Mouse (Mus musculus) midbrain, embryonic 12.5 days (tissue): ENCODE results near the gene Klkb1. TPM values are rescaled to one million over a fixed set of nuclear protein-coding genes. Genes with fewer than 3 reads are reported as not detected.

ENCODE experiments used
- ATAC-seq: fragments of 200-750 bp; cut with Nextera tagmentation; 2 replicates; pipeline ENCODE4 v1.8.0; 2017; ENCODE audit warnings: low read depth, moderate TSS enrichment, moderate library complexity; ENCODE audit not compliant: low FRiP score
- H3K27ac ChIP-seq: fragments of 300-500 bp; sonication (generic); replicated peaks from 2 replicates; pipeline ENCODE4 v1.5.1; 2016; ENCODE audit warnings: mild to moderate bottlenecking
- H3K27me3 ChIP-seq: fragments of 300-500 bp; sonication (generic); 2 replicates; pipeline ENCODE4 v1.6.1; 2016; ENCODE audit warnings: mild to moderate bottlenecking
- H3K36me3 ChIP-seq: fragments of 300-500 bp; sonication (generic); 2 replicates; pipeline ENCODE4 v1.6.1; 2016
- H3K4me1 ChIP-seq: fragments of 300-500 bp; sonication (generic); 2 replicates; pipeline ENCODE4 v1.6.1; 2016
- H3K4me2 ChIP-seq: fragments of 300-500 bp; sonication (generic); replicated peaks from 2 replicates; pipeline ENCODE4 v1.6.1; 2016; ENCODE audit warnings: mild to moderate bottlenecking, moderate library complexity
- H3K4me3 ChIP-seq: fragments of 300-500 bp; sonication (generic); 2 replicates; pipeline ENCODE4 v1.5.1; 2016; ENCODE audit warnings: mild to moderate bottlenecking
- H3K9ac ChIP-seq: fragments of 300-500 bp; sonication (generic); replicated peaks from 2 replicates; pipeline ENCODE4 v1.6.1; 2016; ENCODE audit warnings: mild to moderate bottlenecking, moderate library complexity
- H3K9me3 ChIP-seq: fragments of 300-500 bp; sonication (generic); 2 replicates; pipeline ENCODE4 v1.6.1; 2016; ENCODE audit warnings: mild to moderate bottlenecking
- WGBS: fragments of 180-500 bp; shearing (Covaris S2); methylation state at CpG from one replicate; pipeline ENCODE4 v1.1.7; 2016; 5-methylcytosine and 5-hydroxymethylcytosine counted together
- polyA plus RNA-seq: library from polyadenylated mRNA; unstranded; fragments of >200 nt; fragmentation: Nextera tagmentation; extraction: Ambion mirVana; gene quantifications from 2 replicates; pipeline ENCODE4 v1.2.1, GENCODE M21; 2016

Gene Klkb1
- polyA plus RNA-seq, 1 experiment from 2014 or later = not detected

- Histone ChIP-seq H3K27me3 (no peaks in the 10 kb centered on the region), H3K9ac (no peak overlapping the region), H3K9me3 (no peaks in the 10 kb centered on the region), H3K27ac (no peak overlapping the region), H3K4me2 (no peak overlapping the region), H3K4me3 (no peak overlapping the region), H3K36me3 (no peaks in the 10 kb centered on the region), H3K4me1 (no peaks in the 10 kb centered on the region)
- ATAC-seq = no peak
- 92% methylated on average over 4 of the region's 4 CpGs for WGBS
These were observed 16.3 kb upstream of the Klkb1 start for GRCm38 (mm10) chr8:45310967-45311366.

- Histone ChIP-seq H3K27me3 (no peaks in the 10 kb centered on the region), H3K9ac (no peak within 1 kb of the TSS), H3K9me3 (no peaks in the 10 kb centered on the region), H3K4me2 (no peak within 1 kb of the TSS), H3K36me3 (no peaks in the 10 kb centered on the region), H3K4me3 (no peak within 1 kb of the TSS), H3K27ac (no peak within 1 kb of the TSS), H3K4me1 (no peaks in the 10 kb centered on the region)
- no peak for ATAC-seq
- WGBS = 93% methylated on average over 13 of the region's 13 CpGs
These were observed 13.7 kb upstream of the Klkb1 start, which contains the start of gene Gm45753 for GRCm38 (mm10) chr8:45308366-45308765. Gene Gm45753, minus strand, starts transcription at chr8:45308466.

- Histone ChIP-seq H3K4me2 (no peak overlapping the region), H3K36me3 (no peaks in the 10 kb centered on the region), H3K9ac (no peak overlapping the region), H3K9me3 (no peaks in the 10 kb centered on the region), H3K27me3 (no peaks in the 10 kb centered on the region), H3K27ac (no peak overlapping the region), H3K4me3 (no peak overlapping the region), H3K4me1 (no peaks in the 10 kb centered on the region)
- no peak for ATAC-seq
- WGBS = 95% methylated on average over 1 of the region's 1 CpGs
These were observed 10.8 kb upstream of the Klkb1 start for GRCm38 (mm10) chr8:45305479-45305878.

GRCm38 (mm10) chr8:45304354-45304753 lies 9.7 kb upstream of the Klkb1 start:
- Histone ChIP-seq H3K27ac (no peak overlapping the region), H3K4me3 (no peak overlapping the region), H3K9ac (no peak overlapping the region), H3K27me3 (no peaks in the 10 kb centered on the region), H3K9me3 (no peaks in the 10 kb centered on the region), H3K4me2 (no peak overlapping the region), H3K36me3 (no peaks in the 10 kb centered on the region), H3K4me1 (no peaks in the 10 kb centered on the region)
- no peak for ATAC-seq
- WGBS = 92% methylated on average over 3 of the region's 3 CpGs

GRCm38 (mm10) chr8:45302390-45302789 lies 7.7 kb upstream of the Klkb1 start:
- no peak for ATAC-seq
- H3K4me1 ChIP-seq = no peaks in the 10 kb centered on the region
- no peak overlapping the region for H3K27ac ChIP-seq
- H3K27me3 ChIP-seq = no peaks in the 10 kb centered on the region
- WGBS = 70% methylated on average over 8 of the region's 8 CpGs
- no peak overlapping the region for H3K4me2 ChIP-seq
- H3K9ac ChIP-seq = no peak overlapping the region
- no peaks in the 10 kb centered on the region for H3K36me3 ChIP-seq
- no peak overlapping the region for H3K4me3 ChIP-seq
- H3K9me3 ChIP-seq = no peaks in the 10 kb centered on the region

GRCm38 (mm10) chr8:45295276-45295675 lies 617 bp upstream of the Klkb1 start:
- no peaks in the 10 kb centered on the region for H3K27me3 ChIP-seq
- no peaks in the 10 kb centered on the region for H3K9me3 ChIP-seq
- ATAC-seq = no peak
- H3K4me3 ChIP-seq = no peak overlapping the region
- no peaks in the 10 kb centered on the region for H3K4me1 ChIP-seq
- no peak overlapping the region for H3K4me2 ChIP-seq
- H3K9ac ChIP-seq = no peak overlapping the region
- no peak overlapping the region for H3K27ac ChIP-seq
- 93% methylated on average over 6 of the region's 6 CpGs for WGBS
- no peaks in the 10 kb centered on the region for H3K36me3 ChIP-seq

- no peaks in the 10 kb centered on the region for H3K9me3 ChIP-seq
- H3K36me3 ChIP-seq = no peaks in the 10 kb centered on the region
- no peak overlapping the region for H3K4me3 ChIP-seq
- H3K9ac ChIP-seq = no peak overlapping the region
- WGBS = 81% methylated on average over 2 of the region's 2 CpGs
- no peaks in the 10 kb centered on the region for H3K27me3 ChIP-seq
- no peak overlapping the region for H3K27ac ChIP-seq
- no peak overlapping the region for H3K4me2 ChIP-seq
- no peak for ATAC-seq
- no peaks in the 10 kb centered on the region for H3K4me1 ChIP-seq
These were observed 2.9 kb downstream of the Klkb1 start for GRCm38 (mm10) chr8:45291790-45292189.

GRCm38 (mm10) chr8:45281630-45282029 lies 13.0 kb downstream of the Klkb1 start:
- H3K4me3 ChIP-seq = no peak overlapping the region
- no peak overlapping the region for H3K4me2 ChIP-seq
- H3K4me1 ChIP-seq = no peaks in the 10 kb centered on the region
- no peak overlapping the region for H3K27ac ChIP-seq
- no peaks in the 10 kb centered on the region for H3K9me3 ChIP-seq
- ATAC-seq = no peak
- H3K27me3 ChIP-seq = no peaks in the 10 kb centered on the region
- no peak overlapping the region for H3K9ac ChIP-seq
- WGBS = 82% methylated on average over 8 of the region's 8 CpGs
- no peaks in the 10 kb centered on the region for H3K36me3 ChIP-seq

GRCm38 (mm10) chr8:45277453-45277852 lies 17.2 kb downstream of the Klkb1 start:
- no peaks in the 10 kb centered on the region for H3K27me3 ChIP-seq
- H3K27ac ChIP-seq = no peak overlapping the region
- H3K9ac ChIP-seq = no peak overlapping the region
- H3K4me2 ChIP-seq = no peak overlapping the region
- H3K9me3 ChIP-seq = no peaks in the 10 kb centered on the region
- no peaks in the 10 kb centered on the region for H3K4me1 ChIP-seq
- no peak overlapping the region for H3K4me3 ChIP-seq
- ATAC-seq = no peak
- WGBS = 82% methylated on average over 3 of the region's 3 CpGs
- H3K36me3 ChIP-seq = no peaks in the 10 kb centered on the region

GRCm38 (mm10) chr8:45274317-45274716 lies 20.3 kb downstream of the Klkb1 start:
- no peak for ATAC-seq

GRCm38 (mm10) chr8:45269056-45269455 lies 25.6 kb downstream of the Klkb1 start:
- H3K27me3 ChIP-seq = no peaks in the 10 kb centered on the region
- 0 out of 2 replicates have a peak, but pooled peaks cover 4% of the 10 kb centered on the region for H3K9me3 ChIP-seq
- no peak overlapping the region for H3K9ac ChIP-seq
- H3K4me3 ChIP-seq = no peak overlapping the region
- H3K36me3 ChIP-seq = no peaks in the 10 kb centered on the region
- H3K4me1 ChIP-seq = no peaks in the 10 kb centered on the region
- no peak overlapping the region for H3K27ac ChIP-seq
- no peak overlapping the region for H3K4me2 ChIP-seq
- no peak for ATAC-seq

More at GRCm38 (mm10) chr8:45274317-45274716, 20.3 kb downstream of the Klkb1 start:
- no peak overlapping the region for H3K4me2 ChIP-seq
- H3K4me3 ChIP-seq = no peak overlapping the region
- H3K4me1 ChIP-seq = no peaks in the 10 kb centered on the region
- H3K27me3 ChIP-seq = no peaks in the 10 kb centered on the region
- no peak overlapping the region for H3K27ac ChIP-seq
- no peak overlapping the region for H3K9ac ChIP-seq
- WGBS = 86% methylated on average over 4 of the region's 4 CpGs
- no peaks in the 10 kb centered on the region for H3K36me3 ChIP-seq
- H3K9me3 ChIP-seq = no peaks in the 10 kb centered on the region

GRCm38 (mm10) chr8:45268485-45268884 lies 26.2 kb downstream of the Klkb1 start:
- Histone ChIP-seq H3K4me2 (no peak overlapping the region), H3K4me1 (no peaks in the 10 kb centered on the region), H3K9me3 (0 out of 2 replicates have a peak, but pooled peaks cover 4% of the 10 kb centered on the region), H3K27ac (no peak overlapping the region), H3K27me3 (no peaks in the 10 kb centered on the region), H3K4me3 (no peak overlapping the region), H3K9ac (no peak overlapping the region), H3K36me3 (no peaks in the 10 kb centered on the region)
- no peak for ATAC-seq

- 0 out of 2 replicates have a peak, but pooled peaks cover 4% of the 10 kb centered on the region for H3K9me3 ChIP-seq
- H3K36me3 ChIP-seq = no peaks in the 10 kb centered on the region
- no peaks in the 10 kb centered on the region for H3K4me1 ChIP-seq
- no peak overlapping the region for H3K4me2 ChIP-seq
- 92% methylated on average over 4 of the region's 4 CpGs for WGBS
- no peak overlapping the region for H3K27ac ChIP-seq
- no peak overlapping the region for H3K9ac ChIP-seq
- H3K27me3 ChIP-seq = no peaks in the 10 kb centered on the region
- ATAC-seq = no peak
- no peak overlapping the region for H3K4me3 ChIP-seq
These were observed 26.9 kb downstream of the Klkb1 start for GRCm38 (mm10) chr8:45267611-45268391.
